Mouse (Mus musculus) liver, adult 2 months (tissue): Measurements from ENCODE around the gene Gjd3.

Experiments used
- CTCF ChIP-seq: fragments of 200-500 bp; IDR thresholded peaks from 2 replicates; pipeline ENCODE4 v1.5.1; 2011; ENCODE audit warnings: low read depth, low read length, control low read depth
- POLR2A ChIP-seq: fragments of 200-500 bp; IDR thresholded peaks from 2 replicates; pipeline ENCODE4 v1.6.1; 2011; ENCODE audit warnings: low read length, control low read depth; ENCODE audit not compliant: insufficient read depth; ENCODE audit errors: extremely low read depth

- TF ChIP-seq CTCF (no peak), POLR2A (no peak)
These were observed 20.3 kb downstream of the Gjd3 start for GRCm38 (mm10) chr11:98962421-98963095.
